Mouse (Mus musculus) intestine, postnatal 0 days (tissue): ENCODE data around the gene Mapt. TPM values are rescaled to one million over a fixed set of nuclear protein-coding genes. Genes with fewer than 3 reads are reported as not detected.

ENCODE experiments used
- ATAC-seq: fragments of 200-750 bp; cut with Nextera tagmentation; 2 replicates; pipeline ENCODE4 v1.8.0; 2017; ENCODE audit warnings: mild to moderate bottlenecking, moderate TSS enrichment, moderate library complexity
- H3K27ac ChIP-seq: fragments of 300-500 bp; sonication (generic); 2 replicates; pipeline ENCODE4 v1.5.1; 2014; ENCODE audit warnings: mild to moderate bottlenecking, low read depth, low read length, moderate library complexity
- H3K27me3 ChIP-seq: fragments of 300-500 bp; sonication (generic); replicated peaks from 2 replicates; pipeline ENCODE4 v1.6.1; 2014; ENCODE audit warnings: low read length, mixed read lengths; ENCODE audit not compliant: control insufficient read depth, insufficient read depth
- H3K36me3 ChIP-seq: fragments of 300-500 bp; sonication (generic); 2 replicates; pipeline ENCODE4 v1.6.1; 2014; ENCODE audit warnings: mild to moderate bottlenecking, moderate library complexity; ENCODE audit not compliant: control insufficient read depth, insufficient read depth
- H3K4me1 ChIP-seq: fragments of 300-500 bp; sonication (generic); replicated peaks from 2 replicates; pipeline ENCODE4 v1.6.1; 2014; ENCODE audit warnings: antibody characterized with exemption, low read length, mixed read lengths; ENCODE audit not compliant: control insufficient read depth, insufficient read depth
- H3K4me2 ChIP-seq: fragments of 300-500 bp; sonication (generic); replicated peaks from 2 replicates; pipeline ENCODE4 v1.6.1; 2014; ENCODE audit warnings: low read depth, mild to moderate bottlenecking, moderate library complexity
- H3K4me3 ChIP-seq: fragments of 300-500 bp; sonication (generic); 2 replicates; pipeline ENCODE4 v1.5.1; 2014; ENCODE audit warnings: low read depth, low read length
- H3K9ac ChIP-seq: fragments of 300-500 bp; sonication (generic); 2 replicates; pipeline ENCODE4 v1.6.1; 2014; ENCODE audit warnings: mild to moderate bottlenecking, low read depth, low read length
- H3K9me3 ChIP-seq: fragments of 300-500 bp; sonication (generic); 2 replicates; pipeline ENCODE4 v1.6.1; 2016; ENCODE audit warnings: mixed run types; ENCODE audit not compliant: control insufficient read depth
- CTCF ChIP-seq: sonication (generic); IDR thresholded peaks from 2 replicates; pipeline ENCODE4 v1.5.1; 2016; ENCODE audit warnings: low read depth, mild to moderate bottlenecking, control low read depth, antibody characterized with exemption, moderate library complexity
- WGBS: fragments of 180-500 bp; shearing (Covaris S2); extraction: QIAGEN DNeasy Blood & Tissue Kit; methylation state at CpG from one replicate; pipeline ENCODE4 v1.1.7; 2014; 5-methylcytosine and 5-hydroxymethylcytosine counted together
- polyA plus RNA-seq: library from polyadenylated mRNA; unstranded; fragments of >200 nt; fragmentation: Nextera tagmentation; extraction: Ambion mirVana; gene quantifications from 2 replicates; pipeline ENCODE4 v1.2.1, GENCODE M21; 2015

Gene Mapt
- polyA plus RNA-seq, 1 experiment from 2014 or later = 9.1 TPM

- Histone ChIP-seq H3K27ac (no peak overlapping the region), H3K36me3 (no peaks in the 10 kb centered on the region), H3K4me3 (peak overlapping the region; percentile 33), H3K4me2 (peak overlapping the region; percentile 78), H3K4me1 (peaks cover 4% of the 10 kb centered on the region; the same call in 1 of the 2 replicates), H3K27me3 (no peaks in the 10 kb centered on the region), H3K9ac (peak overlapping the region; percentile 27; the same call in 1 of the 2 replicates), H3K9me3 (no peaks in the 10 kb centered on the region)
- 7% methylated on average over 23 of the region's 23 CpGs for WGBS
- TF ChIP-seq CTCF = no peak
- ATAC-seq = peak; percentile 88
Measured at GRCm38 (mm10) chr11:104310226-104310887, 79.2 kb downstream of the Mapt start.

- Histone ChIP-seq H3K4me2 (no peak overlapping the region), H3K9me3 (no peaks in the 10 kb centered on the region), H3K27me3 (no peaks in the 10 kb centered on the region), H3K27ac (no peak overlapping the region), H3K9ac (no peak overlapping the region), H3K4me1 (peaks cover 7% of the 10 kb centered on the region; the same call in 1 of the 2 replicates), H3K36me3 (no peaks in the 10 kb centered on the region), H3K4me3 (no peak overlapping the region)
- peak; percentile 69 for TF ChIP-seq CTCF
- no peak for ATAC-seq
- WGBS = 73% methylated on average over 7 of the region's 7 CpGs
Measured at GRCm38 (mm10) chr11:104311643-104312042, 80.5 kb downstream of the Mapt start.

GRCm38 (mm10) chr11:104315703-104316102 is 84.5 kb downstream of the Mapt start:
- TF ChIP-seq CTCF = peak; percentile 97
- no peak overlapping the region for H3K4me3 ChIP-seq
- no peak for ATAC-seq
- no peaks in the 10 kb centered on the region for H3K9me3 ChIP-seq
- H3K27ac ChIP-seq = no peak overlapping the region
- no peak overlapping the region for H3K4me2 ChIP-seq
- 5% methylated on average over 6 of the region's 6 CpGs for WGBS
- H3K27me3 ChIP-seq = no peaks in the 10 kb centered on the region
- no peaks in the 10 kb centered on the region for H3K36me3 ChIP-seq
- H3K9ac ChIP-seq = no peak overlapping the region
- peaks cover 8% of the 10 kb centered on the region; the same call in 1 of the 2 replicates for H3K4me1 ChIP-seq

- Histone ChIP-seq H3K27me3 (no peaks in the 10 kb centered on the region), H3K9ac (no peak overlapping the region), H3K4me2 (peak overlapping the region; percentile 27; the same call in 1 of the 2 replicates), H3K4me1 (0 out of 2 replicates have a peak, but pooled peaks cover 4% of the 10 kb centered on the region), H3K4me3 (no peak overlapping the region), H3K27ac (peak overlapping the region; percentile 50), H3K9me3 (no peaks in the 10 kb centered on the region), H3K36me3 (no peaks in the 10 kb centered on the region)
- ATAC-seq = peak; percentile 39
- no peak for TF ChIP-seq CTCF
- WGBS = 34% methylated on average over 16 of the region's 16 CpGs
Measured at GRCm38 (mm10) chr11:104316685-104317400, 85.7 kb downstream of the Mapt start.

GRCm38 (mm10) chr11:104317631-104318030 is 86.4 kb downstream of the Mapt start:
- H3K27me3 ChIP-seq = no peaks in the 10 kb centered on the region
- H3K9me3 ChIP-seq = no peaks in the 10 kb centered on the region
- H3K36me3 ChIP-seq = no peaks in the 10 kb centered on the region
- no peak for ATAC-seq
- H3K4me2 ChIP-seq = no peak overlapping the region
- WGBS = 63% methylated on average over 3 of the region's 3 CpGs
- no peak for TF ChIP-seq CTCF
- no peak overlapping the region for H3K9ac ChIP-seq
- H3K4me3 ChIP-seq = no peak overlapping the region
- no peak overlapping the region for H3K27ac ChIP-seq
- H3K4me1 ChIP-seq = 0 out of 2 replicates have a peak, but pooled peaks cover 4% of the 10 kb centered on the region
